Mouse (Mus musculus): ENCODE measurements around the gene Fbxw17. TPM values are rescaled to one million over a fixed set of nuclear protein-coding genes. Genes with fewer than 3 reads are reported as not detected.

Fbxw17 gene
- total RNA-seq (2023), result 10 to 100 TPM; 12.1 to 15.7 TPM

DNA sequence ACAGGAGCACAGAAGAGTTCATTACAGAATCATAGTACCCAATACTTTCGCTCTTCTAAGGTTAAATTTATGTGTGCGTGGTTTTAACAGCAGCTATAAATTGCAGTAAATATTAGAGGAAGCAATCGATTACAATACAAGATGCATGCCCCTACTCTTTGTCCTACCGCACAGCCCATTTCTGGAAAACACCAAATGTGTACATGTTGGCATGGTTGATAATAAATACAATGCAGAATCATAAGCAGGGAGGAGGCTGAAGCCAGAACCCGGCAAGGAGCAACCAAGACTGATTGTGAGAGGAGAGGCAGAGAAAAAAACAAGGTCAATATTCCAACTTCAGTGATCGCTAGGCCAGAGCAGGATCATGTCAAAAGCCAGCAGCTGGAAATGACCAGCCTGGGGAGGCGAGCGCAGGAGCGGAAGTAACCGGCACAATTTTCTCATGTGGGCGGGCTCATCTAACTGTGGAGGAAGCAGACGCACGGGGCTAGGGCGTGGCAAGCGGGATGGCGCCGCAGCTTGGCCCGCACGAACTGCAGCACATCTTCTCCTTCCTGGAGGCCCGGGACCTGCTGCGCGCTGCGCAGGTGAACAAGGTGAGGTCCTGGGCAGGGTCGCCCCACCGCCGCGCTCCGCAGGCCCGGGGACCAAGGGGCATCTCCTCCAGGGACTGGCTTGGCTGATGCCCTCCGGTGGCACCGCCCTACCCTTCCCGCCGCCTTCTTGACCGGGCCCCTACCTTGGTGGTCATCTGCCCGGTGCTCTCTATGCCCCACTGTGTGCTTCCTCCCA is at the start of gene Fbxw17:
TSS of gene Fbxw17 (plus strand) at position 476 of the 795 bp plus-strand sequence.

DNA sequence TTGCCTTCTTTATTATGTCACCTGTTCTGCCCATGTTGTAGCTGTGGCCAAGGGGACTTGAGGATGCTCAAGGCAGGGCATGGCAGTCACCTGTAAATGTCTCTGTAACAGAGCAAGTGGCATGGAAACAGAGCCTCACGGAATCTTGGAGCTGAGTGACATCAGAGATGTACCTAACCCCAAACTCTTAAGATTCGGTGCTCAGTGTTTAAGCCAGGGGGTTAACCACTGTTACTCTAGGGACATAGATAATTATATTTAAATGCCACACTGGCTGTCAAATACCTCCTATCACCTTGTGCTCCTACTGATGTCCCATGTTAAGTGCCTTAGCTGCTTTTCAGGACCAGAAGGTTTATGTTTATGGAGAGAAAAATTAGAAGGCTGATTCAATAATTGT is 26.1 kb downstream of the Fbxw17 start, which contains the start of gene Gm47429:
TSS of gene Gm47429 (minus strand) at position 101 of the 400 bp plus-strand sequence.

DNA sequence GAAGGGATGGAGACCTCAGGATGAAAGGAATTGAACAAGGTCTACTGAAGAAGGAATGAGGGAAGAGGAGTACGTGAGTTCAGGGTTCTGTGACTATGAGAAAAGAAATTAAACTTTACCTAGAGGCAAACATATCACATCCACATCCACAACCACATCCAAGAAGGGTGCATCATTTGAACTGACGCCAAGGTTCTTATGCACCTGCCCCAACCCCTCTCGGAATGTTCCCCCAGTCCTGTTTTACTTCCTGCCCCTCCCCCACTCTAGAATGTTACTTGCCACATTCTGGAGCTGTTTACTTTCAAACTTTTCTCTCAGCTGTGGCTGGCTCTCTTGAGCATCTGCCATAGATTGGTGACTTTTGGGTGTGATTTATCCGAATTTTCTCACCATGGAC is 49.3 kb downstream of the Fbxw17 start, which contains the start of gene Nutm2:
TSS of gene Nutm2 (plus strand) at position 301 of the 400 bp plus-strand sequence.

Other genes with a start within 250 kb of the Fbxw17 start
- not detected for gene Gm906, start 167.6 kb upstream of the Fbxw17 start, total RNA-seq (2023)
- not detected for gene Gm47429, start 26.0 kb downstream of the Fbxw17 start, total RNA-seq (2023)
- not detected for gene Nutm2, start 49.4 kb downstream of the Fbxw17 start, total RNA-seq (2023)
- not detected for gene Gm904, start 225.4 kb downstream of the Fbxw17 start, total RNA-seq (2023)